Mouse (Mus musculus): Measurements from ENCODE around the gene Slc39a3. TPM values are rescaled to one million over a fixed set of nuclear protein-coding genes. Genes with fewer than 3 reads are reported as not detected.
"Not testable (repeated sequence)": the region's sequence is repeated elsewhere in the genome, so short reads cannot be mapped to it uniquely, and the experiment has no call there.

Gene Slc39a3
- 17.4 and 26.6 TPM in 2 replicates for polyA plus RNA-seq (2016; fragmentation: Nextera tagmentation; extraction: Ambion mirVana)

GRCm38 (mm10) chr10:81036988-81037580, at the start of gene Slc39a3:
Gene Slc39a3, minus strand, starts transcription at chr10:81037426.
- Histone ChIP-seq H3K27ac (replicated peaks) (peak within 1 kb of the TSS; percentile 79), H3K4me1 (peaks cover 17% of the 10 kb centered on the region), H3K9me3 (replicated peaks) (no peaks in the 10 kb centered on the region), H3K4me3 (peak within 1 kb of the TSS; percentile 66), H3K36me3 (peaks cover 13% of the 10 kb centered on the region), H3K27me3 (ENCODE audit: low read depth, poor library complexity, severe bottlenecking) (no peaks in the 10 kb centered on the region)
- WGBS = 1% methylated on average over 35 of the region's 35 CpGs
- DNase-seq (ENCODE audit: low spot score) = peak; percentile 98

DNA sequence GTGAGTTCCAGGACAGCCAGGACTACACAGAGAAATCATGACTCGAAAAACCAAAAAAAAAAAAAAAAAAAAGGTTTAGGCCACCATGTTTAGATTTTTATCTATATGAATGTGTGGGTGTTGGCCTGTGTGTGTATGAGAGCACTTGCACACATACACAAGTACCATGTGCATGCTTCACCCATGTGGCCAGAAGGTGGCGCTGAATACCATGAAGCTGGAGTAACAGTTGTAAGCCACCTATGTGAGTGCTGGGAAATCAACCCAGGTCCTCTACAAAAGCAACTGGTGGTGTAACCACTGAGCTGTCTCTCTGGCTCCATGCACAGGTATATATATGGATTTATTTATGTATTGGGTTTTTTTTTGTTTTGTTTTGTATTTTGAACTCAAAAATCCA, 49.8 kb upstream of the Slc39a3 start:
- Histone ChIP-seq H3K27me3 (ENCODE audit: low read depth, poor library complexity, severe bottlenecking) (no peaks in the 10 kb centered on the region), H3K4me1 (peaks cover 13% of the 10 kb centered on the region), H3K36me3 (peaks cover 16% of the 10 kb centered on the region), H3K9me3 (replicated peaks) (peaks cover 3% of the 10 kb centered on the region; the same call in 1 of the 2 replicates), H3K27ac (replicated peaks) (no peak overlapping the region), H3K4me3 (no peak overlapping the region)
- DNase-seq (ENCODE audit: low spot score) = no peak
- WGBS = 48% methylated on average over 2 of the region's 2 CpGs

- Histone ChIP-seq H3K36me3 (peaks cover 63% of the 10 kb centered on the region), H3K27me3 (ENCODE audit: low read depth, poor library complexity, severe bottlenecking) (no peaks in the 10 kb centered on the region), H3K9me3 (replicated peaks) (peaks cover 3% of the 10 kb centered on the region; the same call in 1 of the 2 replicates), H3K4me3 (no peak overlapping the region), H3K4me1 (no peaks in the 10 kb centered on the region), H3K27ac (replicated peaks) (no peak overlapping the region)
- DNase-seq (ENCODE audit: low spot score) = peak; percentile 68
- 87% methylated on average over 7 of the region's 7 CpGs for WGBS
Observed at GRCm38 (mm10) chr10:81082168-81082960, 45.1 kb upstream of the Slc39a3 start.

GRCm38 (mm10) chr10:81080008-81080655, 42.9 kb upstream of the Slc39a3 start:
- WGBS = 96% methylated on average over 31 of the region's 31 CpGs
- no peaks in the 10 kb centered on the region for H3K9me3 ChIP-seq (replicated peaks)
- H3K27ac ChIP-seq (replicated peaks) = no peak overlapping the region
- no peak overlapping the region for H3K4me3 ChIP-seq
- no peaks in the 10 kb centered on the region for H3K27me3 ChIP-seq (ENCODE audit: low read depth, poor library complexity, severe bottlenecking)
- 0 out of 2 replicates have a peak, but pooled peaks cover 9% of the 10 kb centered on the region for H3K4me1 ChIP-seq
- H3K36me3 ChIP-seq = peaks cover 85% of the 10 kb centered on the region
- no peak for DNase-seq (ENCODE audit: low spot score)

DNA sequence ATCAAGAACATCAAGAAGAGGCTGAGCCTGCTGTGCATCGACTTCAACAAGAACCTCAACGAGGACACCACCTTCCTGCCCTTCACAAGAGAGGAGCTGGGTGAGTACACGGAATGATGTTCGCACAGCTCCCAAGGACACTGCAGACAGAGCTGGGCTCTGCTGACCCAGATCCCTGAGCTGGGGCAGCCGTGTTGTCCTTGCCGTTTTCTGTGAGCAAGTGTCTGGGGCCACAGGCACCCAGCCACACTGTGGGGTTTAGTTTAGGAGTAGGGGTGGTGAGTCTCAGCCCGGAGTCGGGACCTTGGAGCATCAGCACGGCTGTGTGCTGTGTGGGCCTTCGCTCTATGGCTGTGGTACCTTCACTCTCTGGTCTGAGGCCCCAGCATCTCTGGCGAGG, 40.7 kb upstream of the Slc39a3 start:
- 0 out of 2 replicates have a peak, but pooled peaks cover 9% of the 10 kb centered on the region for H3K4me1 ChIP-seq
- 94% methylated on average over 11 of the region's 11 CpGs for WGBS
- peaks cover 100% of the 10 kb centered on the region for H3K36me3 ChIP-seq

GRCm38 (mm10) chr10:81076356-81076755, 39.1 kb upstream of the Slc39a3 start:
- Histone ChIP-seq H3K4me1 (peaks cover 16% of the 10 kb centered on the region), H3K36me3 (peaks cover 99% of the 10 kb centered on the region), H3K27ac (replicated peaks) (no peak overlapping the region), H3K9me3 (replicated peaks) (no peaks in the 10 kb centered on the region), H3K4me3 (no peak overlapping the region), H3K27me3 (ENCODE audit: low read depth, poor library complexity, severe bottlenecking) (no peaks in the 10 kb centered on the region)
- WGBS = 84% methylated on average over 1 of the region's 1 CpGs
- no peak for DNase-seq (ENCODE audit: low spot score)

More for the DNA sequence above, 40.7 kb upstream of the Slc39a3 start:
- no peak for DNase-seq (ENCODE audit: low spot score)
- Histone ChIP-seq H3K27ac (replicated peaks) (no peak overlapping the region), H3K9me3 (replicated peaks) (no peaks in the 10 kb centered on the region), H3K27me3 (ENCODE audit: low read depth, poor library complexity, severe bottlenecking) (no peaks in the 10 kb centered on the region), H3K4me3 (no peak overlapping the region)

DNA sequence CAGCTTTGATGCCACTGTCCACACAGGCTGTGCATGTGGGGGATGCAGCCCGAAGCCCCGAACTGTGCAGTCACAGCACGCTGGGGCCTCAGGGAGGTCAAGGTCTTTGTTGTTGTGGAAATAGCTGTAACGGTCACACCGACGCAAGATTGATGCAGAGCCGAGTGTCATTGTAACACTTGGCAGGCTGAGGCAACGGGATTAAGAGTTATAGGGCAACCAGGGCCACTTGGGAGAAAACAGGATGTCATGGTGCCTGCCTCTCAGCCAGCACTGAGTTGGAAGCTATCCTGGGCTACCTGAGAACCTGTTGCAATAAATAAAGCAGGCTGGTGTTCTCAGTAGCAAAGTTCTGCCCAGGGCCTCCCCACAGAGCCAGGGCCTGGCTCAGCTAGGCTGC, 38.5 kb upstream of the Slc39a3 start:
- Histone ChIP-seq H3K4me3 (no peak overlapping the region), H3K27ac (replicated peaks) (no peak overlapping the region), H3K36me3 (peaks cover 93% of the 10 kb centered on the region), H3K4me1 (peaks cover 22% of the 10 kb centered on the region), H3K9me3 (replicated peaks) (no peaks in the 10 kb centered on the region), H3K27me3 (ENCODE audit: low read depth, poor library complexity, severe bottlenecking) (no peaks in the 10 kb centered on the region)
- no peak for DNase-seq (ENCODE audit: low spot score)
- WGBS = 85% methylated on average over 8 of the region's 8 CpGs

DNA sequence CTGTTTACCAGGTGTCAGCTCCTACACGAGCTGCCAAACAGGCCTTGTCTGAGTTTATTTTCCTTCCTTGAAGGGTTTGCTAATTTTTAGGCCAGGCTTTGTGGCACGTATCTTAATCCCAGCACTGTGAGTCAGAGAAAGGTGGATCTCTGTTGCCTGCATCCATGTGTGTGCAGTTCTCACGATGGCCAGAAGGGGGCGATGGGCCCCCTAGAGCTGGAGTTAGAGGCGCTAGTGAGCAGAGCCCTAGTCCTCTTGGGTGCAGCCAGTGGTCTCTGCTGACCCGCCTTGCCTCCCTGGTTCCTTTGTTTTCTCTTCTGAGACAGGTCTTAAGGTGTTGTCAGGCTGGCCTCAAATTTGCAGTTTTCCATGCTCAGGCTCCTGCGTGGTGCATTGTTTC, 36.2 kb upstream of the Slc39a3 start:
- H3K9me3 ChIP-seq (replicated peaks) = no peaks in the 10 kb centered on the region
- peaks cover 39% of the 10 kb centered on the region for H3K4me1 ChIP-seq
- peak; percentile 28 for DNase-seq (ENCODE audit: low spot score)
- no peaks in the 10 kb centered on the region for H3K27me3 ChIP-seq (ENCODE audit: low read depth, poor library complexity, severe bottlenecking)
- H3K4me3 ChIP-seq = no peak overlapping the region
- H3K27ac ChIP-seq (replicated peaks) = no peak overlapping the region
- H3K36me3 ChIP-seq = peaks cover 70% of the 10 kb centered on the region
- 66% methylated on average over 7 of the region's 7 CpGs for WGBS

- DNase-seq (ENCODE audit: low spot score) = no peak
- no peaks in the 10 kb centered on the region for H3K27me3 ChIP-seq (ENCODE audit: low read depth, poor library complexity, severe bottlenecking)
- peaks cover 39% of the 10 kb centered on the region for H3K4me1 ChIP-seq
- peaks cover 58% of the 10 kb centered on the region for H3K36me3 ChIP-seq
- no peak overlapping the region for H3K27ac ChIP-seq (replicated peaks)
- H3K9me3 ChIP-seq (replicated peaks) = no peaks in the 10 kb centered on the region
- 96% methylated on average over 8 of the region's 8 CpGs for WGBS
- no peak overlapping the region for H3K4me3 ChIP-seq
Observed at GRCm38 (mm10) chr10:81072290-81072689, 35.1 kb upstream of the Slc39a3 start.

DNA sequence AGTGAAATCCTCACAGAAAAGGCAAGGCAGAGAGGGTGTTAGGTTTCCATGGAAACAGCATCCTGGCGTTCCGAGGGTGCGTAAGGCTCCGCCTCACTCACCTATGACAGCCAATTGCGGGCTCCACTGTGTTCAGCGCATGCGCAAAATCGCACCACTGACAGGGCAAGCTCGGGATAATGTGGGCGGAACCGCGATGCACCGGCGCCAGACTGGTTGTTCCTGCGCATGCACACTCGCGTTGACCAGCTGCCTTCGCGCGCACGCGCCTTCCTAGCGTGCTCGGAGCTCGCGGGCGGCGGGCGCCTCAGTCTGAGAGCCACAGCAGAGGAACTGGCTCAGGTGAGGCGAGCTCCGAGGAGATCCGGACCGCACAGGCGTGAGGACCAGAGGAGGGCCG, 32.6 kb upstream of the Slc39a3 start, which contains the start of gene Thop1:
TSS of gene Thop1 (plus strand) at position 200 of the 400 bp plus-strand sequence.
- Histone ChIP-seq H3K4me3 (peak within 1 kb of the TSS; percentile 85), H3K27ac (replicated peaks) (peak within 1 kb of the TSS; percentile 89), H3K27me3 (ENCODE audit: low read depth, poor library complexity, severe bottlenecking) (no peaks in the 10 kb centered on the region), H3K36me3 (peaks cover 34% of the 10 kb centered on the region), H3K4me1 (peaks cover 35% of the 10 kb centered on the region), H3K9me3 (replicated peaks) (no peaks in the 10 kb centered on the region)
- peak; percentile 100 for DNase-seq (ENCODE audit: low spot score)
- WGBS = under 1% methylated on average over 35 of the region's 35 CpGs

DNA sequence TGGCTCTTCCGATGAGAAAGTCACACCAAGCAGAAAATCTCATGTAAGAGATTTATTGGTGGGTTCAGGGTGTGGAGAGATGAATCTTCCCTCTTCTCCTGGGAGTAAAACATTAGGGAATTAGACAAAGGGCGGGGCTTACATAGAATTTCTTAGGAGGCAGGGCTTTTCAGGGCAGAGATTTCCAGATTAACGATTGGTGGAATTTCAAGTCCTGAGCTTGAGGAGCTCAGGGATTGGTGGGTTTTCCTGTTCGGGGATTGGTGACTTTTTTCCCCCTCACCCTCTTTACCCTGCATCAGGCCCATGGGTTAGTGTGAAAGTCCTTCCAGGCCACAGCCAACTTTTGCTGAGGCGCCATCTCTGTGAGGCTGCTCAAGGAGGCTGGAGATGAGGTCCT, 31.5 kb upstream of the Slc39a3 start:
- peaks cover 23% of the 10 kb centered on the region for H3K36me3 ChIP-seq
- H3K4me3 ChIP-seq = peak overlapping the region; percentile 85; the same call in 1 of the 2 replicates
- no peaks in the 10 kb centered on the region for H3K27me3 ChIP-seq (ENCODE audit: low read depth, poor library complexity, severe bottlenecking)
- 76% methylated on average over 5 of the region's 5 CpGs for WGBS
- H3K4me1 ChIP-seq = peaks cover 35% of the 10 kb centered on the region
- no peak for DNase-seq (ENCODE audit: low spot score)
- no peaks in the 10 kb centered on the region for H3K9me3 ChIP-seq (replicated peaks)
- H3K27ac ChIP-seq (replicated peaks) = peak overlapping the region; percentile 89

DNA sequence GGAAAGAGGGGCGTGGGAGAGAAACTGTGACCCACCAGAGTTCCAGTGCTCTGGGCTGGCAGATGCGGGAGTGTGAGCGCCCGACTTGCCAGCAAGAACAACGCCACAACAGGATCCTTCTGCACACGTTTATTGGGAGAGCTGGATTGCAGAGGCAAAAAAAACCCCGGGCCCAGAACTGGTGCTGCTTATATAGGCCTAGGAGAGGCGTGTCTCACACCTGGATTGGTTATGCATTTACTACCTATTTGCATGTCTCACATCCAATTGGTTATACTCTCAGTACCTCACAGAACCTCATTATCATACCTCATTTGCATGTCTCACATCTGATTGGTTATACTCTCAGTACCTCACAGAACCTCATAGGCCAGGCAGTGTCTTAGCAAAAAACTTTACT, 27.3 kb upstream of the Slc39a3 start:
- WGBS = 89% methylated on average over 8 of the region's 8 CpGs
- H3K9me3 ChIP-seq (replicated peaks); H3K4me3 ChIP-seq; H3K27me3 ChIP-seq (ENCODE audit: low read depth, poor library complexity, severe bottlenecking); H3K36me3 ChIP-seq; DNase-seq (ENCODE audit: low spot score); H3K27ac ChIP-seq (replicated peaks): not testable (repeated sequence)
- peaks cover 15% of the 10 kb centered on the region for H3K4me1 ChIP-seq
